Mouse (Mus musculus) brain, embryonic 14.5 days (tissue): ENCODE data around the gene Il9r.

Experiments
- CTCF ChIP-seq: fragments of 200-500 bp; IDR thresholded peaks from 2 replicates; pipeline ENCODE4 v1.5.1; 2012; ENCODE audit warnings: inconsistent platforms, mild to moderate bottlenecking, moderate library complexity, borderline replicate concordance; ENCODE audit not compliant: insufficient read depth, insufficient read length; ENCODE audit errors: extremely low read depth
- POLR2A ChIP-seq: fragments of 200-500 bp; IDR thresholded peaks from 2 replicates; pipeline ENCODE4 v1.6.1; 2012; ENCODE audit warnings: mild to moderate bottlenecking, inconsistent platforms, borderline replicate concordance; ENCODE audit not compliant: poor library complexity, insufficient read depth, insufficient read length, severe bottlenecking; ENCODE audit errors: extremely low read depth

GRCm38 (mm10) chr11:32219287-32219686, 19.2 kb upstream of the Il9r start:
- TF ChIP-seq POLR2A, result no peak
- TF ChIP-seq CTCF, result no peak
